Mouse (Mus musculus) embryo, embryonic 11.5 days (tissue): ENCODE results near the gene Mef2b.

ENCODE experiments used
- DNase-seq: peaks from one replicate; pipeline ENCODE4 v3.0.0-alpha.2; 2012; ENCODE audit warnings: low read depth, low spot score

The Mef2b gene

GRCm38 (mm10) chr8:70139026-70139857 is at the start of gene Mef2b, which contains the start of the genes Rfxank and Borcs8:
Mef2b (plus strand) TSS chr8:70139711.
Rfxank (minus strand) TSS chr8:70139154.
Borcs8 (plus strand) TSS chr8:70139499.
- peak; percentile 100 for DNase-seq

GRCm38 (mm10) chr8:70092786-70093185 is 46.7 kb upstream of the Mef2b start:
- no peak for DNase-seq

GRCm38 (mm10) chr8:70099276-70099675 is 40.2 kb upstream of the Mef2b start:
- DNase-seq, result no peak

- no peak for DNase-seq
Measured at GRCm38 (mm10) chr8:70100241-70100640, 39.3 kb upstream of the Mef2b start.

GRCm38 (mm10) chr8:70104506-70104905 is 35.0 kb upstream of the Mef2b start:
- no peak for DNase-seq

GRCm38 (mm10) chr8:70104922-70105321 is 34.6 kb upstream of the Mef2b start:
- no peak for DNase-seq

- no peak for DNase-seq
Measured at GRCm38 (mm10) chr8:70110451-70110850, 29.1 kb upstream of the Mef2b start.

GRCm38 (mm10) chr8:70111192-70111795 is 28.2 kb upstream of the Mef2b start:
- DNase-seq, result no peak

- DNase-seq, result no peak
Measured at GRCm38 (mm10) chr8:70112401-70113016, 27.0 kb upstream of the Mef2b start.

- DNase-seq, result no peak
Measured at GRCm38 (mm10) chr8:70114488-70114887, 25.0 kb upstream of the Mef2b start.

GRCm38 (mm10) chr8:70114892-70115291 is 24.6 kb upstream of the Mef2b start:
- DNase-seq, result no peak

- peak; percentile 52 for DNase-seq
Measured at GRCm38 (mm10) chr8:70117611-70118010, 21.9 kb upstream of the Mef2b start.

GRCm38 (mm10) chr8:70118726-70119700 is 20.5 kb upstream of the Mef2b start:
- no peak for DNase-seq

GRCm38 (mm10) chr8:70120667-70121066 is 18.8 kb upstream of the Mef2b start, which contains the start of gene Ncan:
Ncan (minus strand) TSS chr8:70120873.
- DNase-seq, result peak; percentile 78

- DNase-seq, result no peak
Measured at GRCm38 (mm10) chr8:70122863-70123262, 16.6 kb upstream of the Mef2b start.

- DNase-seq, result no peak
Measured at GRCm38 (mm10) chr8:70124992-70125391, 14.5 kb upstream of the Mef2b start.

GRCm38 (mm10) chr8:70128435-70128834 is 11.1 kb upstream of the Mef2b start:
- DNase-seq, result no peak

- DNase-seq, result no peak
Measured at GRCm38 (mm10) chr8:70129309-70129952, 10.1 kb upstream of the Mef2b start.

- no peak for DNase-seq
Measured at GRCm38 (mm10) chr8:70130066-70130465, 9.4 kb upstream of the Mef2b start.

- DNase-seq, result peak; percentile 85
Measured at GRCm38 (mm10) chr8:70131166-70131883, 8.2 kb upstream of the Mef2b start, which contains the start of gene Nr2c2ap. Nr2c2ap (plus strand) TSS chr8:70131333.
